Mouse (Mus musculus): ENCODE measurements at regions not wholly inside any gene's neighbourhood (a gene's known extent, or its start where the extent isn't known, plus 50 kb on each side); places are given as distances from the start of the nearest gene placed in this dataset.

- Histone ChIP-seq H3K9me3 (ENCODE audit: control insufficient read depth, low read length) (no peaks in the 10 kb centered on the region), H3K27me3 (ENCODE audit: control insufficient read depth, insufficient read depth, low read length) (0 out of 2 replicates have a peak, but pooled peaks cover 3% of the 10 kb centered on the region), H3K36me3 (replicated peaks; ENCODE audit: control insufficient read depth, insufficient read depth) (no peaks in the 10 kb centered on the region), H3K9ac (no peak overlapping the region), H3K4me1 (replicated peaks; ENCODE audit: control insufficient read depth, insufficient read depth, low read length) (peaks cover 3% of the 10 kb centered on the region; the same call in 1 of the 2 replicates), H3K27ac (no peak overlapping the region), H3K4me2 (replicated peaks) (no peak overlapping the region), H3K4me3 (replicated peaks; ENCODE audit: low read length) (no peak overlapping the region)
- WGBS, result 33% methylated on average over 15 of the region's 17 CpGs
- DNase-seq (ENCODE audit: low spot score) (no peak), ATAC-seq (ENCODE audit: low FRiP score) (peak; percentile 73)
Measured at GRCm38 (mm10) chr3:19059906-19060870, 568.3 kb downstream of the 1700064H15Rik start.

DNA sequence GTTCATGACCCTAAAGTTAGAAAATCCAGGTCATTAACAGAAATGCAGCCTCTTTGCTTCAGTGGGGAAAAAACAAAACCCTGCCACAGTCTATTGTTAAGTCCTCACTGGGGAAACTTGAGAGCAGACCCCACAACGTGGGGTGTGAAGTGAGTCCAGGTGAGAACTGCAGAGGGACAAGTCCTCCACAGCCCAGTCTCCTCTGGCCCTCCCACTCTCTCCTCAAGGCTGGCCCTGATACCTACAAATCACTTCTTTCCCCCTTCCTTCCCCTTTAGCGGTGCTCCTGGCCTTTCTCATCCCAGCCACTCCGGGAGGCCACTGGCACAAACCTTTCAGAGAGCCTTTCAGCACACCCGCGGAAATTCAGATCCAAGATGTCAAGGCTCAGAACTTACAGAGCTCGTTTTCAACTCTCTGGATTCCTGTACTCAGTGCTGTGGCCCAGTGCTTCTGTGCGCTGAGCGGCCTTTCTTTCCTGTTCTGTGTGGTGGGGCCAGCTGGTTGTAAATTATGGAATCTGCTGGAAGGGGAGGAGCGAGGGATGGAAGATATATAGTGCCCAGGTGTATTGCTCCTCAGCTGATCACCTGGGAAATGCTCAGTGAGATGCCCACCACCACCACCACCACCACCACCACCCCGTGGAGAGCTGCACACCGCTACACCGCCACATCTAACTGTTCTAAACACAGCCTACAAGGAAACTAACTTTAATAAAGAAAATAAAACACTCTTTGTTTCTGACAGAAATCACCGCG lies 566.8 kb downstream of the 1700064H15Rik start:
- DNase-seq (ENCODE audit: low spot score) (no peak), ATAC-seq (ENCODE audit: low FRiP score) (peak; percentile 74)
- Histone ChIP-seq H3K27ac (no peak overlapping the region), H3K27me3 (ENCODE audit: control insufficient read depth, insufficient read depth, low read length) (0 out of 2 replicates have a peak, but pooled peaks cover 3% of the 10 kb centered on the region), H3K4me1 (replicated peaks; ENCODE audit: control insufficient read depth, insufficient read depth, low read length) (peaks cover 3% of the 10 kb centered on the region; the same call in 1 of the 2 replicates), H3K9me3 (ENCODE audit: control insufficient read depth, low read length) (no peaks in the 10 kb centered on the region), H3K4me3 (replicated peaks; ENCODE audit: low read length) (no peak overlapping the region), H3K4me2 (replicated peaks) (no peak overlapping the region), H3K9ac (no peak overlapping the region), H3K36me3 (replicated peaks; ENCODE audit: control insufficient read depth, insufficient read depth) (no peaks in the 10 kb centered on the region)
- WGBS, result 36% methylated on average over 12 of the region's 14 CpGs

DNA sequence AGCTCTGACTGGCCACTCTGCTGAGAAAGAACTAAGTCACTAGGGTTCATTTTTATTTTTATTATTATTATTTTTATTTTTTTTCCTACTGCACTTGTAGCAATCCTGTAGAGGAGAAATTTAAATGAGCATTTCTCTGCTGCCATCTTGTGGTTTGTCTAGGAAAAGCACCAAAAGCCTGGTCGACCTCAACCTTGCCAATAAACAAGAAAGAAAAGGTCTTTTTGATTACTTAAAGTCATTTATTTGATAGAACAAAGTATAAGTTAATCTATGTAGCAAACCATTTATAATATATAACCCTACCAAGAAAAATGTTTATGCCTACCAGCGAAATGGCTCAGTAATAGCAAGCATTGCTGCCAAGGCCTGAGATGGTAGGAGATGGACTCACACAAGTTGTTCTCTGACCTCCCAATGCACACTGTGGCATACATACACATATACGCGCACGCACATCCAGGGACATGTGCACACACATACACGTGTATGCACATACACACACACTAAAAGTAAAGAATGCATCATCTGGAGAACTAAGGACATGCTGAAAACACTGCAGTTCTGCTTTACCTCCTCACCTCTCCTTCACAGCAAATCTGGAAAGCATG lies 566.1 kb downstream of the 1700064H15Rik start:
- no peaks in the 10 kb centered on the region for H3K36me3 ChIP-seq (replicated peaks; ENCODE audit: control insufficient read depth, insufficient read depth)
- 37% methylated on average over 6 of the region's 6 CpGs for WGBS
- DNase-seq (ENCODE audit: low spot score) (peak; percentile 85), ATAC-seq (ENCODE audit: low FRiP score) (peak; percentile 35)
- H3K4me3 ChIP-seq (replicated peaks; ENCODE audit: low read length), result no peak overlapping the region
- H3K27ac ChIP-seq, result no peak overlapping the region
- H3K4me1 ChIP-seq (replicated peaks; ENCODE audit: control insufficient read depth, insufficient read depth, low read length), result peaks cover 3% of the 10 kb centered on the region; the same call in 1 of the 2 replicates
- H3K27me3 ChIP-seq (ENCODE audit: control insufficient read depth, insufficient read depth, low read length), result 0 out of 2 replicates have a peak, but pooled peaks cover 3% of the 10 kb centered on the region
- no peak overlapping the region for H3K9ac ChIP-seq
- H3K4me2 ChIP-seq (replicated peaks), result no peak overlapping the region
- no peaks in the 10 kb centered on the region for H3K9me3 ChIP-seq (ENCODE audit: control insufficient read depth, low read length)

GRCm38 (mm10) chr3:19067141-19067757 lies 561.2 kb downstream of the 1700064H15Rik start:
- no peak overlapping the region for H3K9ac ChIP-seq
- 85% methylated on average over 3 of the region's 3 CpGs for WGBS
- DNase-seq (ENCODE audit: low spot score) (no peak), ATAC-seq (ENCODE audit: low FRiP score) (no peak)
- no peak overlapping the region for H3K27ac ChIP-seq
- H3K4me2 ChIP-seq (replicated peaks), result no peak overlapping the region
- no peak overlapping the region for H3K4me3 ChIP-seq (replicated peaks; ENCODE audit: low read length)
- no peaks in the 10 kb centered on the region for H3K4me1 ChIP-seq (replicated peaks; ENCODE audit: control insufficient read depth, insufficient read depth, low read length)
- no peaks in the 10 kb centered on the region for H3K27me3 ChIP-seq (ENCODE audit: control insufficient read depth, insufficient read depth, low read length)
- H3K9me3 ChIP-seq (ENCODE audit: control insufficient read depth, low read length), result no peaks in the 10 kb centered on the region
- H3K36me3 ChIP-seq (replicated peaks; ENCODE audit: control insufficient read depth, insufficient read depth), result no peaks in the 10 kb centered on the region

All from hindbrain, embryonic 14.5 days (tissue).